Mouse (Mus musculus) liver, adult 2 months (tissue): ENCODE measurements at regions not wholly inside any gene's neighbourhood (a gene's known extent, or its start where the extent isn't known, plus 50 kb on each side); places are given as distances from the start of the nearest gene placed in this dataset.

Experiments used
- CTCF ChIP-seq: fragments of 200-500 bp; IDR thresholded peaks from 2 replicates; pipeline ENCODE4 v1.5.1; 2011; ENCODE audit warnings: low read depth, low read length, control low read depth
- POLR2A ChIP-seq: fragments of 200-500 bp; IDR thresholded peaks from 2 replicates; pipeline ENCODE4 v1.6.1; 2011; ENCODE audit warnings: low read length, control low read depth; ENCODE audit not compliant: insufficient read depth; ENCODE audit errors: extremely low read depth

- TF ChIP-seq POLR2A, result no peak
- no peak for TF ChIP-seq CTCF
Measured at GRCm38 (mm10) chr16:49580708-49581107, 118.3 kb upstream of the Ift57 start.
